Mouse (Mus musculus) megakaryocyte, embryonic 14.5 days (primary cell): ENCODE results near the gene Irgc1. TPM values are rescaled to one million over a fixed set of nuclear protein-coding genes. Genes with fewer than 3 reads are reported as not detected.

ENCODE experiments used
- H3K27me3 ChIP-seq: replicated peaks from 2 replicates; pipeline ENCODE3; 2012; ENCODE audit warnings: inconsistent platforms
- H3K36me3 ChIP-seq: replicated peaks from 2 replicates; pipeline ENCODE3; 2012; ENCODE audit warnings: low read length, inconsistent platforms, mixed read lengths
- H3K4me1 ChIP-seq: 2 replicates; pipeline ENCODE4 v1.6.1; 2012; ENCODE audit warnings: inconsistent platforms
- H3K4me3 ChIP-seq: replicated peaks from 2 replicates; pipeline ENCODE3; 2012; ENCODE audit warnings: moderate library complexity, mild to moderate bottlenecking, inconsistent platforms
- H3K9me3 ChIP-seq: 2 replicates; pipeline ENCODE4 v1.6.1; 2012; ENCODE audit warnings: inconsistent platforms
- FLI1 ChIP-seq: IDR thresholded peaks from 2 replicates; pipeline ENCODE4 v1.6.1; 2012; ENCODE audit warnings: low read length, inconsistent platforms, mixed read lengths
- GATA1 ChIP-seq: IDR thresholded peaks from 3 replicates; pipeline ENCODE4 v1.6.1; 2012; ENCODE audit warnings: mixed read lengths, low read length, inconsistent platforms, borderline replicate concordance
- polyA plus RNA-seq: library from polyadenylated mRNA; stranded (reverse); fragments of >175 nt; gene quantifications from 2 replicates; pipeline ENCODE4 v1.2.3, GENCODE M21; 2012; ENCODE audit warnings: low replicate concordance; ENCODE audit not compliant: insufficient read depth

Gene Irgc1
- polyA plus RNA-seq, 1 experiment = 0.28 TPM

- no peak overlapping the region for H3K4me3 ChIP-seq
- H3K4me1 ChIP-seq = peaks cover 4% of the 10 kb centered on the region; the same call in 1 of the 2 replicates
- TF ChIP-seq GATA1 = no peak
- no peak for TF ChIP-seq FLI1
- H3K9me3 ChIP-seq = no peaks in the 10 kb centered on the region; the same call in 1 of the 2 replicates
- H3K36me3 ChIP-seq = no peaks in the 10 kb centered on the region
- peaks cover 36% of the 10 kb centered on the region for H3K27me3 ChIP-seq
These were observed 9.8 kb downstream of the Irgc1 start for GRCm38 (mm10) chr7:24442313-24442712.

- H3K27me3 ChIP-seq = peaks cover 33% of the 10 kb centered on the region
- peaks cover 4% of the 10 kb centered on the region; the same call in 1 of the 2 replicates for H3K4me1 ChIP-seq
- no peaks in the 10 kb centered on the region for H3K36me3 ChIP-seq
- TF ChIP-seq GATA1 = no peak
- TF ChIP-seq FLI1 = no peak
- H3K4me3 ChIP-seq = peak overlapping the region; percentile 33
- no peaks in the 10 kb centered on the region; the same call in 1 of the 2 replicates for H3K9me3 ChIP-seq
These were observed 10.3 kb downstream of the Irgc1 start for GRCm38 (mm10) chr7:24441785-24442184.

GRCm38 (mm10) chr7:24439891-24440290 lies 12.2 kb downstream of the Irgc1 start:
- Histone ChIP-seq H3K27me3 (peaks cover 25% of the 10 kb centered on the region), H3K4me1 (no peaks in the 10 kb centered on the region), H3K36me3 (no peaks in the 10 kb centered on the region), H3K9me3 (no peaks in the 10 kb centered on the region), H3K4me3 (no peak overlapping the region)
- TF ChIP-seq FLI1 (no peak), GATA1 (no peak)

- TF ChIP-seq FLI1 (no peak), GATA1 (no peak)
- no peaks in the 10 kb centered on the region for H3K4me1 ChIP-seq
- H3K27me3 ChIP-seq = peaks cover 25% of the 10 kb centered on the region
- no peaks in the 10 kb centered on the region for H3K36me3 ChIP-seq
- H3K4me3 ChIP-seq = no peak overlapping the region
- H3K9me3 ChIP-seq = no peaks in the 10 kb centered on the region
These were observed 12.9 kb downstream of the Irgc1 start for GRCm38 (mm10) chr7:24439191-24439590.

- no peak overlapping the region for H3K4me3 ChIP-seq
- peaks cover 3% of the 10 kb centered on the region for H3K9me3 ChIP-seq
- H3K27me3 ChIP-seq = peaks cover 21% of the 10 kb centered on the region
- no peaks in the 10 kb centered on the region for H3K36me3 ChIP-seq
- TF ChIP-seq GATA1 (no peak), FLI1 (no peak)
- no peaks in the 10 kb centered on the region for H3K4me1 ChIP-seq
These were observed 14.1 kb downstream of the Irgc1 start for GRCm38 (mm10) chr7:24437981-24438380.

- Histone ChIP-seq H3K36me3 (no peaks in the 10 kb centered on the region), H3K4me1 (no peaks in the 10 kb centered on the region), H3K9me3 (peaks cover 14% of the 10 kb centered on the region), H3K4me3 (no peak overlapping the region), H3K27me3 (peaks cover 30% of the 10 kb centered on the region)
- no peak for TF ChIP-seq GATA1
- TF ChIP-seq FLI1 = no peak
These were observed 16.8 kb downstream of the Irgc1 start for GRCm38 (mm10) chr7:24435305-24435704.

- Histone ChIP-seq H3K36me3 (no peaks in the 10 kb centered on the region), H3K4me1 (no peaks in the 10 kb centered on the region), H3K9me3 (peaks cover 14% of the 10 kb centered on the region), H3K4me3 (no peak overlapping the region), H3K27me3 (peaks cover 17% of the 10 kb centered on the region)
- TF ChIP-seq GATA1 (no peak), FLI1 (no peak)
These were observed 20.4 kb downstream of the Irgc1 start for GRCm38 (mm10) chr7:24431713-24432112.

GRCm38 (mm10) chr7:24430551-24431345 lies 21.3 kb downstream of the Irgc1 start:
- TF ChIP-seq GATA1 (no peak), FLI1 (no peak)
- H3K9me3 ChIP-seq = peaks cover 14% of the 10 kb centered on the region
- no peaks in the 10 kb centered on the region for H3K4me1 ChIP-seq
- H3K4me3 ChIP-seq = no peak overlapping the region
- no peaks in the 10 kb centered on the region for H3K36me3 ChIP-seq
- peaks cover 13% of the 10 kb centered on the region for H3K27me3 ChIP-seq

GRCm38 (mm10) chr7:24429413-24430112 lies 22.5 kb downstream of the Irgc1 start:
- TF ChIP-seq GATA1 (no peak), FLI1 (no peak)
- Histone ChIP-seq H3K27me3 (peaks cover 13% of the 10 kb centered on the region), H3K4me3 (no peak overlapping the region), H3K36me3 (peaks cover 2% of the 10 kb centered on the region), H3K9me3 (peaks cover 14% of the 10 kb centered on the region), H3K4me1 (peaks cover 2% of the 10 kb centered on the region; the same call in 1 of the 2 replicates)

- TF ChIP-seq GATA1 = no peak
- no peak for TF ChIP-seq FLI1
- Histone ChIP-seq H3K36me3 (peaks cover 10% of the 10 kb centered on the region), H3K4me1 (peaks cover 5% of the 10 kb centered on the region; the same call in 1 of the 2 replicates), H3K4me3 (no peak overlapping the region), H3K27me3 (peaks cover 13% of the 10 kb centered on the region), H3K9me3 (peaks cover 14% of the 10 kb centered on the region)
These were observed 23.4 kb downstream of the Irgc1 start for GRCm38 (mm10) chr7:24428725-24429124.
